Mouse (Mus musculus) thymus, adult 18-20 months (tissue): ENCODE data around the gene Sult1d1.
"Not testable (repeated sequence)": the region's sequence is repeated elsewhere in the genome, so short reads cannot be mapped to it uniquely, and the experiment has no call there.

Experiments used
- DNase-seq, 2 experiments: peaks; one replicate each; pipeline ENCODE4 v3.0.0; 2022; ENCODE audit warnings: mixed read lengths in 2 of 2

The Sult1d1 gene

GRCm38 (mm10) chr5:87568845-87569244 lies at the start of gene Sult1d1:
TSS of gene Sult1d1 (minus strand) at chr5:87569027.
- DNase-seq = no peak

- no peak for DNase-seq
Observed at GRCm38 (mm10) chr5:87615128-87615390, 46.2 kb upstream of the Sult1d1 start.

GRCm38 (mm10) chr5:87614364-87615127 lies 45.7 kb upstream of the Sult1d1 start:
- DNase-seq = no peak

GRCm38 (mm10) chr5:87601018-87601417 lies 32.2 kb upstream of the Sult1d1 start:
- DNase-seq = no peak

- DNase-seq = no peak
Observed at GRCm38 (mm10) chr5:87597891-87598290, 29.1 kb upstream of the Sult1d1 start.

- no peak for DNase-seq
Observed at GRCm38 (mm10) chr5:87591494-87591893, 22.7 kb upstream of the Sult1d1 start, which contains the start of gene Sult1e1. TSS of gene Sult1e1 (minus strand) at chr5:87591594.

- DNase-seq = no peak
Observed at GRCm38 (mm10) chr5:87589916-87590315, 21.1 kb upstream of the Sult1d1 start.

- DNase-seq = no peak
Observed at GRCm38 (mm10) chr5:87580389-87580788, 11.6 kb upstream of the Sult1d1 start.

GRCm38 (mm10) chr5:87574174-87574573 lies 5.3 kb upstream of the Sult1d1 start:
- DNase-seq = no peak

- no peak for DNase-seq
Observed at GRCm38 (mm10) chr5:87573490-87573889, 4.7 kb upstream of the Sult1d1 start.

GRCm38 (mm10) chr5:87572781-87573180 lies 4.0 kb upstream of the Sult1d1 start:
- no peak for DNase-seq

GRCm38 (mm10) chr5:87567306-87567705 lies 1.5 kb downstream of the Sult1d1 start:
- DNase-seq = no peak

- no peak for DNase-seq
Observed at GRCm38 (mm10) chr5:87562966-87563365, 5.9 kb downstream of the Sult1d1 start.

- DNase-seq = no peak
Observed at GRCm38 (mm10) chr5:87562526-87562925, 6.3 kb downstream of the Sult1d1 start.

- DNase-seq = no peak
Observed at GRCm38 (mm10) chr5:87560145-87560544, 8.7 kb downstream of the Sult1d1 start.

GRCm38 (mm10) chr5:87550935-87551334 lies 17.9 kb downstream of the Sult1d1 start:
- no peak for DNase-seq

GRCm38 (mm10) chr5:87538111-87538510 lies 30.7 kb downstream of the Sult1d1 start, which contains the start of gene Sult1b1:
TSS of gene Sult1b1 (minus strand) at chr5:87538195.
- DNase-seq = no peak

GRCm38 (mm10) chr5:87535994-87536644 lies 32.7 kb downstream of the Sult1d1 start:
- DNase-seq = no peak

GRCm38 (mm10) chr5:87532288-87532687 lies 36.5 kb downstream of the Sult1d1 start:
- no peak for DNase-seq

- DNase-seq = not testable (repeated sequence)
Observed at GRCm38 (mm10) chr5:87523561-87523960, 45.3 kb downstream of the Sult1d1 start.

GRCm38 (mm10) chr5:87505776-87506458 lies 62.9 kb downstream of the Sult1d1 start:
- DNase-seq = no peak
